Comparison of ENCODE assay signal across 8 mouse cellular contexts in genomic region chr9:102636553-102636952, GRCm38 (mm10). TPM values are rescaled to one million over a fixed set of nuclear protein-coding genes. Genes with fewer than 3 reads are reported as not detected.
DNase-seq lines count a peak whose midpoint lies in the region; ATAC-seq and TF ChIP-seq lines count a peak whose summit lies in the region.

No protein-coding gene starts in this region.

- in situ Hi-C loops in Patski (cut with MboI; ENCODE audit: low pct_unique_long_range_greater_than_20kb) = loop anchor here (5.0 kb wide), 2 partner anchors 86 to 231 kb away; no protein-coding TSS in a partner anchor

- CTCF ChIA-PET in Patski (lab: Charles Lee) = interaction anchor here (0.7 to 5.5 kb wide), 28 partner anchors 12 to 243 kb away, joined by 3 to 71 read pairs (median 7); no protein-coding TSS in a partner anchor

- intact Hi-C loops in gastrocnemius, postnatal 14 days (cut with DNase I; ENCODE audit: low total_unique reads) = loop anchor here (2.0 to 5.0 kb wide), 3 partner anchors 71 to 231 kb away; no protein-coding TSS in a partner anchor

- no peaks in the 10 kb centered on the region for H3K9me3 ChIP-seq in kidney, embryonic 15.5 days (replicated peaks)

- H3K27me3 ChIP-seq in kidney, embryonic 15.5 days = no peaks in the 10 kb centered on the region
- no peaks in the 10 kb centered on the region for H3K27me3 ChIP-seq in Patski

- ATAC-seq in kidney, embryonic 15.5 days (replicated peaks; ENCODE audit: low FRiP score) = no peak
- peak; percentile 28 for ATAC-seq in Patski

- POLR2A ChIA-PET in Patski (lab: Charles Lee) = interaction anchor here (0.5 to 13.2 kb wide), 4 partner anchors 10 to 146 kb away, joined by 3 to 274 read pairs (median 8); partner anchors contain the start of genes Amotl2 and Cep63

- H3K4me1 ChIP-seq in kidney, embryonic 15.5 days = peaks cover 27% of the 10 kb centered on the region; the same call in 1 of the 2 replicates

- H3K4me3 ChIP-seq in kidney, embryonic 15.5 days (replicated peaks) = no peak overlapping the region

- TF ChIP-seq CTCF in Patski (IDR thresholded peaks at IDR 0.05) = peak; percentile 79

- peak; percentile 46 for DNase-seq in kidney, adult 11 months
- no peak for DNase-seq in Patski (ENCODE audit: low read depth, low spot score)
- peak; percentile 67 to 71 for DNase-seq in cerebellum, postnatal 25 days
- peak; percentile 44 for DNase-seq in gastrocnemius, postnatal 14 days
- DNase-seq in layer of hippocampus, postnatal 36 days = peak; percentile 36 to 53
- peak; percentile 78 for DNase-seq in mesoderm, embryonic 11.5 days (ENCODE audit: low read depth, low spot score)
- DNase-seq in spleen, postnatal 10 days (ENCODE audit: low spot score in 2 of 2) = peak; percentile 24 to 63

- no peak overlapping the region for H3K9ac ChIP-seq in kidney, embryonic 15.5 days

- WGBS in kidney, embryonic 15.5 days = 3% methylated on average over 4 of the region's 4 CpGs

- no peak overlapping the region for H3K27ac ChIP-seq in kidney, embryonic 15.5 days

- no peak overlapping the region for H3K4me2 ChIP-seq in kidney, embryonic 15.5 days

- peaks cover 23% of the 10 kb centered on the region for H3K36me3 ChIP-seq in kidney, embryonic 15.5 days

RNA-seq across cellular contexts. Expression of gene Cep63, which starts 10.2 kb away (rescaled TPM):
- polyA plus RNA-seq in kidney, embryonic 15.5 days (2015; fragmentation: Nextera tagmentation; extraction: Ambion mirVana) = 59.3 and 61.7 TPM in 2 replicates
- 33.9 TPM for polyA plus RNA-seq in Patski (2021)
- total RNA-seq in gastrocnemius, postnatal 14 days (2021) = 10 to 100 TPM; 24.1 to 24.4 TPM
- 10 to 100 TPM; 29.5 to 31.0 TPM for total RNA-seq in layer of hippocampus, postnatal 36 days (2021)

RNA-seq across cellular contexts. Expression of gene Anapc13, which starts 10.5 kb away (rescaled TPM):
- 197 and 211 TPM in 2 replicates for polyA plus RNA-seq in kidney, embryonic 15.5 days (2015; fragmentation: Nextera tagmentation; extraction: Ambion mirVana)
- 113 TPM for polyA plus RNA-seq in Patski (2021)
- total RNA-seq in gastrocnemius, postnatal 14 days (2021) = 100 to 1,000 TPM; 223 to 226 TPM
- total RNA-seq in layer of hippocampus, postnatal 36 days (2021) = 100 to 1,000 TPM; 100 to 111 TPM
